Mouse (Mus musculus): ENCODE results near the gene Hps1. TPM values are rescaled to one million over a fixed set of nuclear protein-coding genes. Genes with fewer than 3 reads are reported as not detected.

Hps1 gene
- polyA plus RNA-seq, 1 experiment from 2014 or later, result 12.1 TPM

GRCm38 (mm10) chr19:42770141-42770872 is 9.5 kb downstream of the Hps1 start:
- no peaks in the 10 kb centered on the region for H3K9me3 ChIP-seq (ENCODE audit: control insufficient read depth, low read length)
- no peaks in the 10 kb centered on the region for H3K27me3 ChIP-seq (ENCODE audit: control insufficient read depth, insufficient read depth, low read length)
- 74% methylated on average over 23 of the region's 23 CpGs for WGBS
- 0 out of 2 replicates have a peak, but pooled peaks cover 6% of the 10 kb centered on the region for H3K4me1 ChIP-seq (ENCODE audit: control insufficient read depth, insufficient read depth, low read length)
- H3K4me3 ChIP-seq (ENCODE audit: low read length), result no peak overlapping the region
- H3K4me2 ChIP-seq (replicated peaks; ENCODE audit: low read depth, low read length), result no peak overlapping the region
- 0 out of 2 replicates have a peak, but pooled peaks have one; percentile 61 for ATAC-seq (ENCODE audit: low FRiP score, low TSS enrichment)
- H3K9ac ChIP-seq (ENCODE audit: low read depth, low read length), result no peak overlapping the region
- no peak overlapping the region for H3K27ac ChIP-seq (ENCODE audit: low read depth, low read length)
- no peaks in the 10 kb centered on the region for H3K36me3 ChIP-seq (ENCODE audit: control insufficient read depth, insufficient read depth, low read length)

GRCm38 (mm10) chr19:42769648-42770047 is 10.1 kb downstream of the Hps1 start:
- Histone ChIP-seq H3K4me2 (replicated peaks; ENCODE audit: low read depth, low read length) (no peak overlapping the region), H3K36me3 (ENCODE audit: control insufficient read depth, insufficient read depth, low read length) (no peaks in the 10 kb centered on the region), H3K4me3 (ENCODE audit: low read length) (no peak overlapping the region), H3K4me1 (ENCODE audit: control insufficient read depth, insufficient read depth, low read length) (peaks cover 9% of the 10 kb centered on the region; the same call in 1 of the 2 replicates), H3K9ac (ENCODE audit: low read depth, low read length) (no peak overlapping the region), H3K27me3 (ENCODE audit: control insufficient read depth, insufficient read depth, low read length) (no peaks in the 10 kb centered on the region), H3K9me3 (ENCODE audit: control insufficient read depth, low read length) (no peaks in the 10 kb centered on the region), H3K27ac (ENCODE audit: low read depth, low read length) (no peak overlapping the region)
- WGBS, result 82% methylated on average over 10 of the region's 10 CpGs
- ATAC-seq (ENCODE audit: low FRiP score, low TSS enrichment), result no peak

- H3K4me2 ChIP-seq (replicated peaks; ENCODE audit: low read depth, low read length), result no peak overlapping the region
- H3K36me3 ChIP-seq (ENCODE audit: control insufficient read depth, insufficient read depth, low read length), result no peaks in the 10 kb centered on the region
- no peak overlapping the region for H3K9ac ChIP-seq (ENCODE audit: low read depth, low read length)
- H3K9me3 ChIP-seq (ENCODE audit: control insufficient read depth, low read length), result no peaks in the 10 kb centered on the region
- 76% methylated on average over 8 of the region's 8 CpGs for WGBS
- H3K27ac ChIP-seq (ENCODE audit: low read depth, low read length), result no peak overlapping the region
- no peaks in the 10 kb centered on the region for H3K27me3 ChIP-seq (ENCODE audit: control insufficient read depth, insufficient read depth, low read length)
- no peak for ATAC-seq (ENCODE audit: low FRiP score, low TSS enrichment)
- H3K4me1 ChIP-seq (ENCODE audit: control insufficient read depth, insufficient read depth, low read length), result peaks cover 14% of the 10 kb centered on the region; the same call in 1 of the 2 replicates
- no peak overlapping the region for H3K4me3 ChIP-seq (ENCODE audit: low read length)
Observed at GRCm38 (mm10) chr19:42767361-42767760, 12.4 kb downstream of the Hps1 start.

- peaks cover 20% of the 10 kb centered on the region for H3K4me1 ChIP-seq (ENCODE audit: control insufficient read depth, insufficient read depth, low read length)
- H3K4me3 ChIP-seq (ENCODE audit: low read length), result no peak overlapping the region
- no peak overlapping the region for H3K9ac ChIP-seq (ENCODE audit: low read depth, low read length)
- WGBS, result 61% methylated on average over 10 of the region's 10 CpGs
- ATAC-seq (ENCODE audit: low FRiP score, low TSS enrichment), result no peak
- H3K27me3 ChIP-seq (ENCODE audit: control insufficient read depth, insufficient read depth, low read length), result no peaks in the 10 kb centered on the region
- H3K27ac ChIP-seq (ENCODE audit: low read depth, low read length), result no peak overlapping the region
- H3K36me3 ChIP-seq (ENCODE audit: control insufficient read depth, insufficient read depth, low read length), result no peaks in the 10 kb centered on the region
- H3K4me2 ChIP-seq (replicated peaks; ENCODE audit: low read depth, low read length), result no peak overlapping the region
- no peaks in the 10 kb centered on the region for H3K9me3 ChIP-seq (ENCODE audit: control insufficient read depth, low read length)
Observed at GRCm38 (mm10) chr19:42764398-42764797, 15.4 kb downstream of the Hps1 start.

- 73% methylated on average over 6 of the region's 6 CpGs for WGBS
- H3K4me1 ChIP-seq (ENCODE audit: control insufficient read depth, insufficient read depth, low read length), result peaks cover 34% of the 10 kb centered on the region
- ATAC-seq (ENCODE audit: low FRiP score, low TSS enrichment), result no peak
Observed at GRCm38 (mm10) chr19:42756671-42757070, 23.1 kb downstream of the Hps1 start.

GRCm38 (mm10) chr19:42755148-42755870 is 24.5 kb downstream of the Hps1 start:
- ATAC-seq (ENCODE audit: low FRiP score, low TSS enrichment), result no peak
- H3K4me3 ChIP-seq (ENCODE audit: low read length), result no peak overlapping the region
- 54% methylated on average over 15 of the region's 15 CpGs for WGBS

More at GRCm38 (mm10) chr19:42756671-42757070, 23.1 kb downstream of the Hps1 start:
- no peak overlapping the region for H3K4me3 ChIP-seq (ENCODE audit: low read length)
- H3K36me3 ChIP-seq (ENCODE audit: control insufficient read depth, insufficient read depth, low read length), result no peaks in the 10 kb centered on the region
- H3K4me2 ChIP-seq (replicated peaks; ENCODE audit: low read depth, low read length), result no peak overlapping the region
- no peak overlapping the region for H3K9ac ChIP-seq (ENCODE audit: low read depth, low read length)
- H3K27me3 ChIP-seq (ENCODE audit: control insufficient read depth, insufficient read depth, low read length), result no peaks in the 10 kb centered on the region
- no peak overlapping the region for H3K27ac ChIP-seq (ENCODE audit: low read depth, low read length)
- no peaks in the 10 kb centered on the region for H3K9me3 ChIP-seq (ENCODE audit: control insufficient read depth, low read length)

GRCm38 (mm10) chr19:42753141-42753917 is 26.4 kb downstream of the Hps1 start:
- H3K9ac ChIP-seq (ENCODE audit: low read depth, low read length), result peak overlapping the region; percentile 75
- no peaks in the 10 kb centered on the region for H3K27me3 ChIP-seq (ENCODE audit: control insufficient read depth, insufficient read depth, low read length)
- ATAC-seq (ENCODE audit: low FRiP score, low TSS enrichment), result peak; percentile 32
- H3K36me3 ChIP-seq (ENCODE audit: control insufficient read depth, insufficient read depth, low read length), result no peaks in the 10 kb centered on the region
- peak overlapping the region; percentile 63 for H3K4me2 ChIP-seq (replicated peaks; ENCODE audit: low read depth, low read length)
- 23% methylated on average over 11 of the region's 11 CpGs for WGBS
- peak overlapping the region; percentile 97 for H3K27ac ChIP-seq (ENCODE audit: low read depth, low read length)
- peaks cover 39% of the 10 kb centered on the region for H3K4me1 ChIP-seq (ENCODE audit: control insufficient read depth, insufficient read depth, low read length)
- H3K9me3 ChIP-seq (ENCODE audit: control insufficient read depth, low read length), result no peaks in the 10 kb centered on the region
- H3K4me3 ChIP-seq (ENCODE audit: low read length), result no peak overlapping the region; the same call in 1 of the 2 replicates

More at GRCm38 (mm10) chr19:42755148-42755870, 24.5 kb downstream of the Hps1 start:
- Histone ChIP-seq H3K27ac (ENCODE audit: low read depth, low read length) (no peak overlapping the region), H3K9ac (ENCODE audit: low read depth, low read length) (no peak overlapping the region), H3K27me3 (ENCODE audit: control insufficient read depth, insufficient read depth, low read length) (no peaks in the 10 kb centered on the region), H3K36me3 (ENCODE audit: control insufficient read depth, insufficient read depth, low read length) (no peaks in the 10 kb centered on the region), H3K4me2 (replicated peaks; ENCODE audit: low read depth, low read length) (no peak overlapping the region), H3K4me1 (ENCODE audit: control insufficient read depth, insufficient read depth, low read length) (peaks cover 38% of the 10 kb centered on the region), H3K9me3 (ENCODE audit: control insufficient read depth, low read length) (no peaks in the 10 kb centered on the region)

GRCm38 (mm10) chr19:42752363-42752931 is 27.3 kb downstream of the Hps1 start, which contains the start of gene Pyroxd2:
Pyroxd2 (minus strand) TSS chr19:42752775.
- no peaks in the 10 kb centered on the region for H3K9me3 ChIP-seq (ENCODE audit: control insufficient read depth, low read length)
- H3K36me3 ChIP-seq (ENCODE audit: control insufficient read depth, insufficient read depth, low read length), result no peaks in the 10 kb centered on the region
- peak within 1 kb of the TSS; percentile 63 for H3K4me2 ChIP-seq (replicated peaks; ENCODE audit: low read depth, low read length)
- peak; percentile 88 for ATAC-seq (ENCODE audit: low FRiP score, low TSS enrichment)
- H3K4me3 ChIP-seq (ENCODE audit: low read length), result peak within 1 kb of the TSS; percentile 36
- H3K9ac ChIP-seq (ENCODE audit: low read depth, low read length), result peak within 1 kb of the TSS; percentile 75
- peaks cover 39% of the 10 kb centered on the region for H3K4me1 ChIP-seq (ENCODE audit: control insufficient read depth, insufficient read depth, low read length)
- WGBS, result 3% methylated on average over 22 of the region's 22 CpGs
- H3K27me3 ChIP-seq (ENCODE audit: control insufficient read depth, insufficient read depth, low read length), result no peaks in the 10 kb centered on the region
- peak within 1 kb of the TSS; percentile 97 for H3K27ac ChIP-seq (ENCODE audit: low read depth, low read length)
